Mouse (Mus musculus) lung, adult 10 weeks (tissue): Measurements from ENCODE around the gene Klhdc4. TPM values are rescaled to one million over a fixed set of nuclear protein-coding genes. Genes with fewer than 3 reads are reported as not detected.

Experiments
- polyA plus RNA-seq: library from polyadenylated mRNA; stranded (reverse); fragments of 350-450 nt; fragmentation: Illumina TruSeq; extraction: RNeasy Lipid Tissue Mini Kit (QIAGEN cat#74804); gene quantifications from one replicate; pipeline ENCODE4 v1.2.3, GENCODE M21; 2014; ENCODE audit warnings: low read depth, low replicate concordance; ENCODE audit not compliant: insufficient read depth

Gene Klhdc4
- 35.9 TPM for polyA plus RNA-seq

GRCm38 (mm10) chr8:121829048-121829776 is at the start of gene Klhdc4:
Gene Klhdc4, minus strand, starts transcription at chr8:121829569.

Other genes with a start within 250 kb of the Klhdc4 start
- 254 TPM for gene Map1lc3b, start 239.2 kb downstream of the Klhdc4 start, polyA plus RNA-seq
- gene Zcchc14, start 176.7 kb downstream of the Klhdc4 start, polyA plus RNA-seq: 9.7 TPM
- gene Jph3, start 99.9 kb downstream of the Klhdc4 start, polyA plus RNA-seq: not detected
- 2.9 TPM for gene Slc7a5, start 78.1 kb upstream of the Klhdc4 start, polyA plus RNA-seq
- gene Car5a, start 115.3 kb upstream of the Klhdc4 start, polyA plus RNA-seq: not detected
- gene Banp, start 120.2 kb upstream of the Klhdc4 start, polyA plus RNA-seq: 11.0 TPM